In genomic region chr7:136213057-136213961, GRCm38 (mm10) we compare ENCODE assay signal across 19 mouse cellular contexts.
DNase-seq lines count a peak whose midpoint lies in the region; ATAC-seq and TF ChIP-seq lines count a peak whose summit lies in the region.
"Had no signal": no experiment of that assay in that cellular context is flagged by ENCODE, and none has a peak within 500 bp of the region (broad histone marks: within the 10 kb centered on the region; RNA-seq: fewer than 3 reads in every experiment).

No protein-coding gene starts in this region.

- TF ChIP-seq EP300 in stomach, postnatal 0 days (optimal IDR thresholded peaks at IDR 0.05): no peak

- DNase-seq in gastrocnemius, adult 2 months: peak; percentile 33
- no peak for DNase-seq in gastrocnemius, adult 18-20 months (ENCODE audit: low spot score)
- no peak for DNase-seq in stomach, postnatal 0 days (ENCODE audit: low spot score)
- DNase-seq in hindlimb bud, embryonic 11.5 days (ENCODE audit: extremely low spot score, low read depth, low spot score): peak; percentile 54
- no peak for DNase-seq in left cerebral cortex, adult 8-10 months (ENCODE audit: low spot score in 2 of 2)
- no peak for DNase-seq in ovary, postnatal 14 days (ENCODE audit: low spot score)
- DNase-seq: B cell, adult 2 months; cerebellum, postnatal 36 days; gastrocnemius, postnatal 10 days; liver, embryonic 13.5 days; midbrain, embryonic 14.5 days; right cerebral cortex, adult 18-20 months had no signal

- H3K27ac ChIP-seq in gastrocnemius, adult 2 months: no peak overlapping the region; the same call in 1 of the 2 replicates
- H3K27ac ChIP-seq in stomach, embryonic 14.5 days (ENCODE audit: low read length): peak overlapping the region; percentile 39; the same call in 1 of the 2 replicates
- no peak overlapping the region for H3K27ac ChIP-seq in stomach, postnatal 0 days (replicated peaks)
- no peak overlapping the region for H3K27ac ChIP-seq in heart, embryonic 12.5 days (ENCODE audit: poor library complexity, severe bottlenecking)
- H3K27ac ChIP-seq: heart, embryonic 13.5 days; hindbrain, embryonic 14.5 days; layer of hippocampus, adult 2 months; left cerebral cortex, adult 2 months; liver, embryonic 13.5 days; neural tube, embryonic 12.5 days had no signal

- H3K9ac ChIP-seq in stomach, embryonic 14.5 days (replicated peaks; ENCODE audit: low read depth, low read length): no peak overlapping the region
- no peak overlapping the region for H3K9ac ChIP-seq in stomach, postnatal 0 days (ENCODE audit: low read length)
- no peak overlapping the region for H3K9ac ChIP-seq in heart, embryonic 12.5 days
- H3K9ac ChIP-seq: heart, embryonic 13.5 days; hindbrain, embryonic 14.5 days; liver, embryonic 13.5 days; neural tube, embryonic 12.5 days had no signal

- WGBS in stomach, embryonic 14.5 days: 55% methylated on average over 11 of the region's 11 CpGs
- 54% methylated on average over 11 of the region's 11 CpGs for WGBS in stomach, postnatal 0 days
- 54% methylated on average over 11 of the region's 11 CpGs for WGBS in heart, embryonic 12.5 days

- H3K4me1 ChIP-seq in stomach, embryonic 14.5 days (ENCODE audit: control insufficient read depth, insufficient read depth, low read length): 0 out of 2 replicates have a peak, but pooled peaks cover 7% of the 10 kb centered on the region
- H3K4me1 ChIP-seq in stomach, postnatal 0 days (replicated peaks; ENCODE audit: control insufficient read depth, insufficient read depth): no peaks in the 10 kb centered on the region
- H3K4me1 ChIP-seq in heart, embryonic 12.5 days (replicated peaks): peaks cover 21% of the 10 kb centered on the region; the same call in 1 of the 2 replicates
- H3K4me1 ChIP-seq: liver, embryonic 13.5 days had no signal

- intact Hi-C loops in gastrocnemius, adult 2 months (cut with DNase I): no loop called here

- no peak overlapping the region for H3K4me3 ChIP-seq in gastrocnemius, adult 2 months
- H3K4me3 ChIP-seq in stomach, embryonic 14.5 days (ENCODE audit: low read depth, low read length): no peak overlapping the region
- no peak overlapping the region for H3K4me3 ChIP-seq in stomach, postnatal 0 days (ENCODE audit: low read depth, low read length)
- H3K4me3 ChIP-seq in heart, embryonic 12.5 days: no peak overlapping the region
- H3K4me3 ChIP-seq: heart, embryonic 13.5 days; layer of hippocampus, adult 2 months; left cerebral cortex, adult 2 months; liver, embryonic 13.5 days; neural tube, embryonic 12.5 days had no signal

- H3K9me3 ChIP-seq in stomach, embryonic 14.5 days (ENCODE audit: control insufficient read depth, low read depth, low read length): no peaks in the 10 kb centered on the region
- H3K9me3 ChIP-seq in stomach, postnatal 0 days (ENCODE audit: control insufficient read depth, low read length): no peaks in the 10 kb centered on the region
- no peaks in the 10 kb centered on the region for H3K9me3 ChIP-seq in heart, embryonic 12.5 days (replicated peaks)
- H3K9me3 ChIP-seq: heart, embryonic 13.5 days; liver, embryonic 13.5 days; neural tube, embryonic 12.5 days had no signal

- no peak overlapping the region for H3K4me2 ChIP-seq in stomach, embryonic 14.5 days (replicated peaks; ENCODE audit: low read depth, low read length)
- H3K4me2 ChIP-seq in stomach, postnatal 0 days (replicated peaks; ENCODE audit: low read depth): no peak overlapping the region
- no peak overlapping the region for H3K4me2 ChIP-seq in heart, embryonic 12.5 days
- H3K4me2 ChIP-seq: heart, embryonic 13.5 days; hindbrain, embryonic 14.5 days; liver, embryonic 13.5 days; neural tube, embryonic 12.5 days had no signal

- TF ChIP-seq CTCF in gastrocnemius, adult 2 months (IDR thresholded peaks at IDR 0.05): no peak
- TF ChIP-seq CTCF in stomach, postnatal 0 days (IDR thresholded peaks at IDR 0.05; ENCODE audit: low read depth): no peak

- no peak for ATAC-seq in stomach, embryonic 14.5 days (ENCODE audit: insufficient number of reproducible peaks, insufficient read depth, low FRiP score, low read depth)
- ATAC-seq in stomach, postnatal 0 days (ENCODE audit: low FRiP score, low TSS enrichment): no peak
- no peak for ATAC-seq in heart, embryonic 12.5 days (ENCODE audit: insufficient number of reproducible peaks, low FRiP score)

- H3K27me3 ChIP-seq in stomach, embryonic 14.5 days (ENCODE audit: control insufficient read depth, insufficient read depth, low read length): no peaks in the 10 kb centered on the region
- no peaks in the 10 kb centered on the region for H3K27me3 ChIP-seq in stomach, postnatal 0 days (ENCODE audit: control insufficient read depth, insufficient read depth, low read length)
- H3K27me3 ChIP-seq in heart, embryonic 12.5 days (replicated peaks): peaks cover 21% of the 10 kb centered on the region; the same call in 1 of the 2 replicates
- H3K27me3 ChIP-seq: liver, embryonic 13.5 days; neural tube, embryonic 12.5 days had no signal

- H3K36me3 ChIP-seq in stomach, embryonic 14.5 days (ENCODE audit: control insufficient read depth, insufficient read depth, low read length): no peaks in the 10 kb centered on the region
- H3K36me3 ChIP-seq in stomach, postnatal 0 days (ENCODE audit: control insufficient read depth, insufficient read depth, low read length): no peaks in the 10 kb centered on the region
- no peaks in the 10 kb centered on the region for H3K36me3 ChIP-seq in heart, embryonic 12.5 days
- H3K36me3 ChIP-seq: heart, embryonic 13.5 days; liver, embryonic 13.5 days; neural tube, embryonic 12.5 days had no signal

Comparison
In these comparisons a context has a peak if more than half of its experiments do, and no peak if none do; other contexts are left out.
1. DNase-seq: peak in gastrocnemius, adult 2 months (single experiment) and hindlimb bud, embryonic 11.5 days (single experiment); none in gastrocnemius, adult 18-20 months (single experiment), stomach, postnatal 0 days (single experiment), left cerebral cortex, adult 8-10 months (0 of 2) and ovary, postnatal 14 days (single experiment).